Mouse (Mus musculus) granulocyte monocyte progenitor cell, adult 5-6 weeks (primary cell): Measurements from ENCODE around the gene Akap6. TPM values are rescaled to one million over a fixed set of nuclear protein-coding genes. Genes with fewer than 3 reads are reported as not detected.

Experiments used
- ATAC-seq: replicated peaks from 2 replicates; pipeline ENCODE4 v1.8.0; 2016; ENCODE audit warnings: mild to moderate bottlenecking, moderate TSS enrichment, inconsistent platforms; ENCODE audit not compliant: poor library complexity, severe bottlenecking
- total RNA-seq, 2 experiments: library from RNA; stranded (forward) in 1 of 2; stranded (reverse) in 1 of 2; fragments of 200-712, 200-1000 nt in 1 of 2; fragments of >200 nt in 1 of 2; fragmentation: Nextera tagmentation in 1 of 2; gene quantifications; 2 replicates each; pipeline ENCODE4 v1.2.3; 2014 to 2017

Gene Akap6
- total RNA-seq, 2 experiments from 2014 or later: 0.21 TPM; not detected in 1

DNA sequence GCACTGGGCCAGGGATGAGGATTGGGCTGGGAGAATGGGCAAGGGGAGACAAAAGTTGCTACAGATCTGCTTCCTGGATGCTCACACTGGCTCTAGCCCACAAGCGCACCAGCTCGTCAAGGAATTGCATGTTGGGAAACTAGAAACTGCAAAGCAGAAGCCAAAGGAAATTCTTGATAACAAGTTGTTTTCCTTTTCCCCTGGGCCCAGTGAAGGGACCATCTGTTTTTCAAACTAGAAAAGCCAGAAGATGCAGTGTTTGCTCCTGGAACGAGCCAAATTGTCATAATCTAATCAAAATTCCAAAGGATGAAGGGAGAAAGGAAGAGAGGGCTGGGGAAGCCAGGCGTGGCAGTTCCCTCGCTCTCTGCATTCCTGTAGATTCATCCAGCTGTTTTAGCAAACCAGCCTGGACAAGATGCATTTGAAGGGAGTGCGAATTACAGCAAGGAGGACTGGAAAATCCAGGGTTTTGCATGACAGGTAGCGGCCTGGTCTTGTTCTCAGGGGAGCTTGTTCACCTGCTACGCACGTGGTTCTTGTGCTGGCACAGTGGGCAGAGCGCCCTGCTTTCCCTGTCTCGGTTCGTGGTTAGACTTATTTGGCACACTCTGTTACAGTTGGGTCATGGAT lies 136.8 kb downstream of the Akap6 start:
- ATAC-seq: no peak

DNA sequence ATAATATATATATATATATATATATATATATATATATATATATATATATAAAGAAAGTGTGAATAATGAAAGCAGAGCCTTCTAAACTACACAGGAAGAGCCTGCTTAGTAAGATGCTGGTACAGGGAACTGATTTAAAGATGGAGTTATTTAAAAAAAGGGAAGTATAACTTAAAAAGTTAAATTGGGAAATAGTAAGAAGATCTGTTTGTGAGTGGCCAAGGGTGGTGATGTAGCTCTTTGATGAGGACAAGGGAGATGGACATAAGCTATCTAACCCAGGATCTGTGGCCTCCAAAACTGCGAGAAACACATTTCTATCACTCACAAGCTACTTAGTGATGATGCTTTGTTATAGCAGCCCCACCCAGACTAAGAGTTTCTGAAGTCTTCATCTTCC lies 146.8 kb downstream of the Akap6 start:
- ATAC-seq: peak; percentile 51

DNA sequence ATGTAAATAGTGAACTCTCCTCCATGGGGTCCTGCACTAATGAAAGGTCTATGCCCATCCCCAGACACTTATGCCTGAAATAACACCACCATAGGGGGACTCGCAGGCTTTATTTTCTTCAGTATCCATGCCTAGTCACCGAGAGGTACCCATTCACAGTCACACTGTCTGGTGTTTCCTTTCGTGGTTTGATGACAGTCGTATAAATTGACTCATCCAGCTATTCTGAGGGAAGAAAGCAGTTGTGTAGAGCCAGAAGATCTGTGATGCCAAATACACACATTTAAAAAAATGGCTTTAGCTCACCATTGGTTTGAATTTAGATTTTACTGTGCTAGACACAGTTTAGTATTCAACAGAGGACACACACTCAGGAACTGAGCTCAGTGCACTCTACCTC lies 147.8 kb downstream of the Akap6 start:
- ATAC-seq: no peak

DNA sequence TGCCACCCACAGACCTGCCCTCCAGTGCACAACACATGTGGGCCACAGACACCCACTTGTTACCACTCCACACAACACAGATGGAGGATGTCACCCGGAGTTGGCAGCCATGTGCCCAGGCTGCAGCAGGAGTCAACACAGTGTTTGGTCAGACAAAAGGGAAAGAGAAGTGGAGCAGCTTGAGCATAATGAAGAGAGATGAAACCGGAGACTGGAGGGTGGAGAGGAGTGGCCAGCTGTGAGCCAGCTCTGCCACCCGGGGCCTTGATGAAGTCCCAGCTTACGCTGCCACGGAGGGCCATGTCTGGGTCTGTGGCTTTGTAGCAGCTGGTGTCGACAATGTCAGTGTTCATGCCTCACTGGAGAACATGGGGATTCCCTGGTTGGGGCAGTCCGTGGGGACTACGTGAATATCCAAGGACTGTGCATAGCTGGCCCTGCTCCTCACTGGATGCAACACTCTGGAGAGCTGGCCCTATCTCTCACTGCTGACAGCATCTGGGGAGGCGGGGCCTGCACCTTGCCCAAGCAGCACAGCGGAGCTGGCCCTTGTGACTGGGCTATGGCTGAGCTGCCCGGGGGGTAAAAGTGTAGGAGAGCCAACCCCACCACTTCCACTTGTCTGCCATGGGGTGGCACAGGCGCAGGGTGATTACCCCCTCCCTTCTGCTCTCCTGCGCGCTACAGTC lies 148.8 kb downstream of the Akap6 start:
- no peak for ATAC-seq

DNA sequence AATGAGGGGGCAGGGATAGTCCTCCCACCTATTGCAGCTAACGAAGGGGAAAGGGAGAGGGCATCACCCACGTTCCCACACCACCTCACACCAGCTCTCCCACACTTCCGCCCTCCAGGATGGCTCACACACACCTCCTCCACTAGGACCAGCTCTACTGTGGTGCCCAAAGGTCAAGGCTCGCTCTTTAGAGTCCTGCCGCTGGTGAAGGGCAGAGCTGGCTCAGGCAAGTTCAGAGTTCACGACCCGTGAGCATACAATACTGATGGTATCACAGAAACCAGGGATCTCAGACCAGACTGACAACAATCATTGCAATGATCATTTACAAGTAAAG lies 149.3 kb downstream of the Akap6 start:
- ATAC-seq: no peak

DNA sequence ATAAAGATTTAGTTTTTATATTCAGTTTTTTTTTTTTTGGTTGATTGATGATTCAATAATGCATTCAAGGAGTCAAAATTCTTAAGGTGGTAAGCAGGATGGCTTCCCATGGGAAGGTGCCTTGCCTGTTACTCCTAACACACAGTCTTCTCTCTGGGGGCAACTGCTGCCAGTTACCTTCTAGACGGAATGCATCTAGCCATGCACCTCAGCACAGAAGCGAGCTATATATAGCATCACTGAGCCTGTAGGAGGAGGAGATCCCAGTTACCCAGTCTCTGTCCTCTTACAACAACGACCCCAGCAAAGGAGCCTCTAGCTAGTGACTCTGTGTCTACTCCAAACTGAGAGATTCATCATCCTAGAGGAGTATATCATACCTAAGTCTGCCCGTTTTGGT lies 150.1 kb downstream of the Akap6 start:
- no peak for ATAC-seq

DNA sequence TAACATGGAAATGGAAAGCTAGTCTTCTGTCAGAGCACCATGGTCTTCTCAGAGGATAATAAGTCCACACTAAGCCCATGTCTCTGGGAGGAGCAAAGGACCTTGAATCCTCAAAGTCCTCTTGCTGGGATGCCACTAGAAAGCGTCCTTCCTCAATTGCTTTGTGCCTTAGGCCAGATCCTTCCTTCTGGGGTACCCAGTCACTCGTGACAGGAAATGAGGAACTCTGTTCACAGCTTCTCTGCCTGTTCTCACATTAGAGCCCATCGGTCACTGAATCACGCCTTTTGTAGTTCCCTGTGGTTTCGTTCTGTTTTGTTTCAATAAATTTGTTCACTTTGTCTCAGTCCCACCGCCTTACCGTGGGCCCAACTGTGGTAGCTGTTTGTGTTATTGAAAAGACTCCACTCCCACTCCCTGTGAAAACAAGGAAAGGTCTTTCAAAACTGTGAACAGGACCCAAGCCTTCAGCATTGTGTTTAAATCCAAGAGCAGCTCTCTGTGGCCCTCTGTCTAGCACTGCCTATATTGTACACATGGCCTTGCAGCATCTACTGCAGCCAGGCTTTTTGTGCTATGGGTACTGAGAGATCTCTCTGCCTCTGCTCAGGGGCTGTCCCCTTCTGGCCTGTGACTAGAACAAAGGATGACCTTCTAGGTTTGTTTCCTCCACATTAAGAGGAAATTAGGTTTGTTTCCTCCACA lies 151.3 kb downstream of the Akap6 start:
- ATAC-seq: peak; percentile 87

DNA sequence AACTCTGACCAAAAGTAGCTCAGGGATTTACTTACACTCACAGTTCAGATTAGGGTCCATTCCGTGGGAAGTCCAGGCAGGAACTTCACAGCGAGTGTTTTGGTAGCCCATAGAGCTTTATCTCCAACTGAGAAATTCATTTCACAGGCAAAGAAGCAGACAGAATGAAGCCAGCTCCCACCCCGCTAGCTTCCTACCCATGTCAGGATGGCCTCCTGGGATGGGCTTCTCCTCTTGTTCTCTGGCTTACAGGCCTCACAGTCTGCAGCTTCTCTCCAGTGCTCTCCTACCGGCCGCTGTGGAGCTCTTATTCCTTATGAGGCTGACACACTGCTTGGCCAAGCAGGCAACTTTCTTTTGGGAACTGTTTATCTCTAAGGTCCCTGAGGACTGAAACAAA lies 152.0 kb downstream of the Akap6 start:
- ATAC-seq: no peak

DNA sequence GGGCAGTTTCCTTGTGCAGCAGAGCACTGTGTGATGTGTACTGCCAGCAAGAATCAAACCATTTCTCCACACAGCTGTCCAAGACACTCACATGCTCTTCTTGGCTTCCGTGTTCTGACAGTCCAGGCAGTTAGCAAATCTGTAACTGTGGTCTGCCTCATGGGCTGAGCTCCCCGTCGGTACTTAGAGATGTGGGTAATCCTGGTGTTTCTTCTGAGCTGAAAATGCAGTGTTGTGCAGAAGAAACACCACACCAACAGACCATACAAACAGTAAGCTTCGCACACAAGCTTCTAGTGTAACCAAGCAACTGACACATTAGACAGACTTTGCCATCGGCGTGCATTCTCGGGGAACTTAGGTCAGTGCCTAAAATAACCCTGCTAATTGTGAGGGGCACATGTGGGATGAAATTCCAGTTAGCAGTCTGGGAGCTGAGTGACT lies 155.1 kb downstream of the Akap6 start:
- no peak for ATAC-seq

DNA sequence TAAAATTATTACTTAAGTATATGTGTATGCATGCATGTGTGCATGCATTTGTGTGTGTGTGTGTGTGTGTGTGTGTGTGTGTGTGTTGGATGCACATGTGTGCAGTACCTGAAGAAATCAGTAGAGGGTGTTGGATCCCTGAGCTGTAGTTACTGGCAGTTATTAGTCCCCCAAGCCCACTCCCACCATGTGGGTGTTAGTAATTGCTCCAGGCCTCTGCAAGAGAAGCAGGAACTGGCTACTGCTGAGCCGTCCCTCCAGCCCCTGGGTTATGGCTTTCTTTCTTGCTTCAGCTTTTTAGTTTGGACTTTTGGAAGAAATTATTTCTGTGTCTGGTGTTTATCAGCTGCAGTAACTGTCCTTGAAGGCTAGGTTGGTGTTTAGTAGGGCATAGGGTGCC lies 156.9 kb downstream of the Akap6 start:
- no peak for ATAC-seq

DNA sequence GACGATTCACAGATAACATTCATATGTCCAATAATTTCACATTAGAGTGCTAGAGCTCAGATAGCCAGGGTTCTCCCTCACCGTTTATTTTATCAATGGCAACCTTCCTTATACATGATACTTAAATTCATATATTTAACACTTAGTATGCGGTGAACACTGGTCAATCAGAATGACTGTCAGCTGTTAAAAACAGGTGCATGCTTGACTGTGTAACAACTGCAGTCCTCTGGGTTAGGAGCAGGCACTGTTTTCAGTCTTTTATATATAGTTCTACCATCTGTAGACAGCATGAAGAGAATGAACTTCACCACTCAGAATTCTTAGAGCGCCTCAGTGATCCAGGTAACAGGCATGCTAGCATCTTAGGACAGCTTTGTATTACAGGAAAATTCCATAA lies 158.1 kb downstream of the Akap6 start:
- no peak for ATAC-seq

DNA sequence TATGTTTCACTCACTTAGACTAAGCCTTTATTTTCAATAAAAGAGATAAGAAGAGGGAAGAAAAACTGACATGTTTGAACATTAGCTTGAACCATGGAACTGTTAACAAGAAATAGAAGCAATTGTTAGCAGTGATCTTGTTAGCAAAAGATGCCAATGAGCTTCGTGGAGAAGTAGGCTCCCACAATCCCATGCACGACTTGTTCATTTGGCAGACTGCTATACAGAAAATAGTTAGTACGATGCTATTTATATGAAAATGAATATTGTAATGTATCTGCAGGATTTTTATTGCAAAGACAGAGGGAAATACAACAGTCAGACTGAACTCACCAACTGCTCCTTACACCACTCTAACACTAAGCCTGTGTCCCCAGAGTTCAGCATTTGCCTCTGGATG lies 162.7 kb downstream of the Akap6 start:
- ATAC-seq: no peak

DNA sequence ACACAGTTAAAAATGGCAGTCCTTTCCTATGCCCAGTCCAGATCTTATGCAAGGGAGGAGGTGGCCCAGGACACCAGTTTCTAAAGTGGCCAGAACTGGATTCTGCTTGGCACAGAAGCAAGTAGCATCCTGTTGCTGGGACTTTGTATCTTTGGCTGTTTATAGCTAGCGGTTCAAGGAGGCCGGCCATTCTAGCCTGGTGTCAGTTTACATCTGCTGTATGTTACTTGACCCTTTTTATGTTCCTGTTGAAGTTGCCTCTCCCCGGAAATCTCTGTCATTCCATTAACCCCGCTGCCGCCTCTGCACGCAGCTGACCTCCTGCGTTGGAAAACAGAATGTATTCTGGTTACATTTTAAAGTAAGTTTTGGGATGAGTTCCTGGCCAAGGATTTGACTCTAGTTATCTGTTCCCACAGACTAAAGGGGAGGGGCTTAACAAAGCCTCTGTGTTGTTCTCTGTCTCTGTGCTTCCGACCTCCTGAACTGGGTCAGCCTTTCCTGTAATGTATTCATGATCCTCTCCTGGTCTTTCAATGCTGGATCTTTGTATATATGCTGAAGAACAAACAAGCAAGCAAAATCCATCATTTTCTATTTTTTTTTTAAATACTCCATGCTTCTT lies 168.9 kb downstream of the Akap6 start:
- no peak for ATAC-seq

DNA sequence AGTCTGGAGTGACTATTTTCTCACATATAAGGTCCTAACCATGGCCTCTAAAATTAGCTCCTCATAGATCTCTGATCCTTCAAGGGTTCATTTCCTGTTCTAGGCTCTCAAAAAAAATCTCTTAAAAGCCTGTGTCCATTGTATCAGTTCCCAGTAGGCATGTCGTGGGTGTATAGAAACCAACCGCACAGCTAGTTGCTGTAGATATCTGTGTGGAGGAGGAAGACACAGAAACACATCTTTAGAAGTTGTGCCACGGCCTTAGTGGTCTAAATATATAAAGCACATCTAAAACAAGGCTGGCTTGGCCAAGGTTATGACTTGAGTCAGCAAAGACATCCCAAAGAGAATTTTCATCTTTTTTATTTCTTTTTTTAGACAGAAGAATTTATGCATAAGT lies 172.4 kb downstream of the Akap6 start:
- ATAC-seq: no peak

DNA sequence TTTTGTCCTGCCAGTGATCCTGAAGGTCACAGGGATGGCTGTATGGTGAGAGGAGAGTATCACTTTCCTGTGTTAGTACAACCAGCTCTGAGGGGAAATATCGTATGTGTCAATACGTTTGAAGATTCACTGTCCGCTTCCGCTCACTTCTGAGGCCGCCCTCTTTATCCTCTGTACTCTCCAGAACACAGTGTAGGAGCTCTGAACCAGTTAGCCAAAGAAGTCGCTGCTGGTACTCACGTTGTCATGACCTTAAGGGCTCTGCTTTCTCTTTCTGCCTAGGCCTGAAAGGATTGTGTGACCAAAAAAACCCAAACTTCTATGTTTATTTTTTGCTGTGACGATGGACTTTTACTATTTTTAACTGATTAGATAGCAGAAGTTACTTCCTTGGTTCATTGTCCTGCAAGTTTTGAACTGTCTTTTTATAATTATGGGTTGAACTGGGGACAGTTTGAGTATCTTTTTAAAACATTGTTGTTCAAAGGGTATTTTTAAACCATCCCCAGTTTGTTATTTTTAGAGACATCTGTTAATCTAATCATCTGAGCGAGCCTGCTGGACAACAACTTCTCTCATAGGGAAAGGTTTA lies 175.2 kb downstream of the Akap6 start:
- ATAC-seq: no peak

DNA sequence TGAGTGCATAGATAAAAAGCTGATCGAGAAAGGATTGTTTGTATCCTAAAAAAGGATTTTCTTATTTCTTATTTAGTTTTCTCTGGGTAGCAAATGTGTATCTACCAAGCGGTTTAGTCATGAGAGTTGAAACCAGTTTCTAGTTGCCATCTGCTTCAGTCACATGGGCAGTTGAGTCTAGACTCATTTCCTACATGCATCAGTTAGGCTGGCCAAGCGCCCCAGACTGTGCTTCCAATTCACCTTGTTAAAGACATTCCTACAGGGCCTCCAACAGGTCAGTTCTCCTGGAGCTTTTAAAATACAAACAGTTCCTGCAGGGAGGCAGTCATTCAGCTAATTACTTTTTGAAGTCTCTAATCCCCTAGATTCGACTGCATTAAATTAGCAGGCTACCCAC lies 176.9 kb downstream of the Akap6 start:
- no peak for ATAC-seq

DNA sequence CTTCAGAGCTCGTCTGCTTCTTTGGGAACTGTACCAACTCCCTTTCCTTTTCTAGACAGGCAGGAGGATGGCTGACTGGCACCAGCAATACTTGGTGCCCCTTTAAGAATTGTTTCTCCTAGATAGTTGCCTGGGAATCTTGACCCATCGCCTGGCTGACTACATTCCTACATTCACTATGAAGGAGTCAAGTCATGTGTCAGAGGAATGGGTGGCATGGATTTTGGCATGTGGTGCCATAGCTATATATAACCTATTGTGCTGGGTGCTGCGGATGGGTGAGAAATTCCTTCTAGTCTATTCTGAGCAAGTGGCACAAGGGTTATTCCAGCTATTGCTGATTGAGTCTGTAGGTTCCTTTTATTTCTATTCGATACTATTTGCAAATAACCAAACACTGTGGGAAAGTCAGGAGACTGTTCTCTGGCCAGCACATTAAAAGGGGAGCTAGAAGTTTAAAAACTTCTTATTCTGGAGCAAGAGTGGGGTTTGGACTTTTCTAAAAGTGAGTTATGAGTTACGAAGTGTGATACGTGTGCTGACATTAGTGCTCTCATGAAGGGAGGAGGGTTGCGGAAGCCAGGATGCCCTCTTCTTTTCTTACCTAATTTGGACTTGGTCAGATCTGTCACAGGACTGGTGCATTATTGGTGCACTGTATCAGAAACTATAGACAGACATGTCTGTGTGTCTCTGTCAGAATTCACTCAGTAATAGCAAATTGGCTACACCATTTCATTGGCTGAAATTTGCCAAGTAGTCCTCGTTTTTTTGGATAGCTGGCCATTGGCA lies 178.0 kb downstream of the Akap6 start:
- no peak for ATAC-seq

DNA sequence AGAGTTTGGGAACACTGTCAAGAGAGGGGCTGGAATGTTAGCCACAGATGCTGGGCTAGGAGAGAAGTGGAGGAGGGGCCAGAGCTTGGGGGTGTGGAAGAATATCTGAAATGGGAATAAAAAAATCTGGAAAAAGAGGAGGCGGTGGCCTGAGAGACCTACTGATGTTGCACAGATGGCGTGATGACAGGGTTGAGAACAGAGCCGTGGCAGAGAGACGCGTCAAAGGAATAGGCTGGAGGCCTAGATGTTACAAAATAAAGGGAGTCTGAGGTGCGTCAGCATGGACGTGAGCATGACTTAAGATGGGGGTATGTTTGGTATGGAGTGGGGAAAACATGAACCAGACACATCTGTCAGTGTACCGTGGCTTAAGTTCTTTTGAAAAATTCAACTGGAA lies 180.1 kb downstream of the Akap6 start:
- ATAC-seq: no peak

DNA sequence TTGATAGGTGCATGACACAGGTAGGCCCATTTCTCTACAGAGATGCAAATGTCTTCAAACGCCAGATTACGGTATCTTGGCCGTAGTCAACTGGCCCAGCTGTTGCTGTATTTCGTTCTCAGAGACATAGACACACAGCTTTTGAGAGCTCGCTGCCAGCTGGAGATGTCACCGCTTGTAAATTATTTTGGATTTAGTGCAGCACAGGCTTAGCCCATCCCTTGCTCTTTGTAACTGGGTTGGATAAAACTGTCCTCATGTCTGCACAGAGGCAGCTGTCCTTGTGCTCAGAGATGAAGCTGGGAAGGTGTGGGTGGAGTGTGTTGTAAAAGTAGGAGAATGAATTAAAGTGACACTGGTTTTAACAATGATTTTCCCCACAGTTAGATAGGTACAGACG lies 193.3 kb downstream of the Akap6 start:
- no peak for ATAC-seq
